Mouse (Mus musculus) testis, adult 2 months (tissue): ENCODE results near the gene Mia2.

Experiments used
- CTCF ChIP-seq: fragments of 200-500 bp; IDR thresholded peaks from 2 replicates; pipeline ENCODE4 v1.5.1; 2012; ENCODE audit warnings: low read depth, mild to moderate bottlenecking, inconsistent platforms, low read length, moderate library complexity; ENCODE audit not compliant: control insufficient read depth, insufficient read depth, insufficient replicate concordance
- POLR2A ChIP-seq: fragments of 200-500 bp; IDR thresholded peaks from 2 replicates; pipeline ENCODE4 v1.6.1; 2012; ENCODE audit warnings: low read depth, mild to moderate bottlenecking, inconsistent platforms, low read length, moderate library complexity; ENCODE audit not compliant: control insufficient read depth

DNA sequence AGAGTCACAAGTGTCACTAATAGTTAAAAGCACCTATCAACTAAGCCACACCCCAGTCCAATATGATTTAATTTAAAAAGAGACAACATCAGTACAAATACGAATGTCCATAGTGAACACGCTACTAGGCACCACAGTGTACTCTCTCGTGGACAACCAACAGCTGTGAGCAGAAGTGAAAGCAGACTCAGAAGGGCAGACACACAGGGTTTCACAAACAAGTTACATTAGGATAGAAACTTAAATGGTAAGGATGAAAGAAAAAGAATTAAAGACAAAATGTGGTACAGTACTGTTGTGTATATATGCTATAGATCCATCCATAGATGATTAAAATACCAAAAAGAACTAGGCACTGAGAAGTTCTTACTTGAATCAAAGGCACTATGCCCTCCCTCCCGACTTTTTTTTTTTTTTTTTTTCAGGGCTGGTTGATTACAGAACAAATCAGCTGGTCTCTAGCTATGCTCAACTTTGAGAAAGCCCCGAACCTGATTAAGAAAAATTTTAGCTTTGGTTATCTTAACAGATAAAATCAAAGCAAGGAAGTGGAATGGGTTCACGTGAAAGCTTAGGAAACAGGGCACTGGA, 121.2 kb downstream of the Mia2 start:
- TF ChIP-seq CTCF = no peak
- no peak for TF ChIP-seq POLR2A
